Mouse (Mus musculus): Measurements from ENCODE around the gene Ankrd28.

DNA sequence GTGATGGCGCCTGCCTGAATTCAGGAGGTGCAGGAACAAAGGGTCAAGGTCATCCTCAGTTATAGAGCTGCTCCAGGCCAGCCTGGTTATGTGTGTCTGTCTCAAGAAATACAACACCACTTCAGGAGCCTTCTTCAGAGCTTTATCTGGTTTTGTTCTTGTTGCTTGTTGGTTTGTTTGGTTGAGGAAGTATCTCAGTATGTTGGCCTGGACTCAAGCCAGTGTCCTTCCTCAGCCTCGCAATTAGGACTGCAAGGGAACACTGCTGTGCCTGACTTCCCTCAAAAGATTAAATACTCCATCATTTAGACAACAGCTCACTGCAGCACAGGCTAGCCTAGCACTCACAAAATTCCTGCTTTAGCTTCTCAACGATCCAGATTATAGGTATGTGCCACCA is 109.2 kb downstream of the Ankrd28 start:
- TF ChIP-seq CTCF (IDR thresholded peaks at IDR 0.05; ENCODE audit: low read depth) (no peak), EP300 (IDR thresholded peaks at IDR 0.05; ENCODE audit: low read depth) (no peak)

Data from liver, postnatal 0 days (tissue).